Mouse (Mus musculus) cortical plate, adult 2 months (tissue): ENCODE results near the gene Sgms1. TPM values are rescaled to one million over a fixed set of nuclear protein-coding genes. Genes with fewer than 3 reads are reported as not detected.

Experiments
- H3K27ac ChIP-seq: fragments of 200-500 bp; 2 replicates; pipeline ENCODE4 v1.5.1; 2012; ENCODE audit warnings: low read length, control low read depth, inconsistent platforms; ENCODE audit not compliant: insufficient read depth
- H3K4me1 ChIP-seq: fragments of 200-500 bp; 2 replicates; pipeline ENCODE4 v1.6.1; 2011; ENCODE audit warnings: low read length; ENCODE audit not compliant: control insufficient read depth, insufficient read depth
- H3K4me3 ChIP-seq: fragments of 200-500 bp; 2 replicates; pipeline ENCODE4 v1.5.1; 2011; ENCODE audit warnings: mild to moderate bottlenecking, low read length, control low read depth; ENCODE audit not compliant: insufficient read depth
- CTCF ChIP-seq: fragments of 200-500 bp; IDR thresholded peaks from 2 replicates; pipeline ENCODE4 v1.5.1; 2011; ENCODE audit warnings: mild to moderate bottlenecking, control low read depth, low read length; ENCODE audit not compliant: insufficient read depth; ENCODE audit errors: extremely low read depth
- POLR2A ChIP-seq: fragments of 200-500 bp; IDR thresholded peaks from 2 replicates; pipeline ENCODE4 v1.6.1; 2011; ENCODE audit warnings: mild to moderate bottlenecking, low read length, control low read depth; ENCODE audit not compliant: insufficient read depth; ENCODE audit errors: extremely low read depth
- polyA plus RNA-seq: library from polyadenylated mRNA; depleted of rRNA; stranded (reverse); fragments of >200 nt; gene quantifications from 2 replicates; pipeline ENCODE4 v1.2.3, GENCODE M21; 2012

The Sgms1 gene
- polyA plus RNA-seq, 1 experiment, result 34.3 TPM

GRCm38 (mm10) chr19:32396303-32396702 is 6.8 kb upstream of the Sgms1 start:
- H3K4me1 ChIP-seq, result no peaks in the 10 kb centered on the region
- TF ChIP-seq POLR2A, result no peak
- TF ChIP-seq CTCF, result no peak
- H3K4me3 ChIP-seq, result no peak overlapping the region
- H3K27ac ChIP-seq, result no peak overlapping the region

GRCm38 (mm10) chr19:32394825-32395224 is 5.3 kb upstream of the Sgms1 start:
- Histone ChIP-seq H3K27ac (no peak overlapping the region), H3K4me3 (no peak overlapping the region), H3K4me1 (no peaks in the 10 kb centered on the region; the same call in 1 of the 2 replicates)
- TF ChIP-seq CTCF (no peak), POLR2A (no peak)

- TF ChIP-seq POLR2A (no peak), CTCF (no peak)
- Histone ChIP-seq H3K27ac (no peak overlapping the region), H3K4me1 (no peaks in the 10 kb centered on the region; the same call in 1 of the 2 replicates), H3K4me3 (no peak overlapping the region)
Observed at GRCm38 (mm10) chr19:32393758-32394450, 4.4 kb upstream of the Sgms1 start.

- Histone ChIP-seq H3K4me3 (no peak overlapping the region), H3K4me1 (no peaks in the 10 kb centered on the region; the same call in 1 of the 2 replicates), H3K27ac (no peak overlapping the region)
- TF ChIP-seq CTCF (no peak), POLR2A (no peak)
Observed at GRCm38 (mm10) chr19:32393092-32393745, 3.7 kb upstream of the Sgms1 start.

GRCm38 (mm10) chr19:32391441-32391840 is 1.9 kb upstream of the Sgms1 start:
- H3K4me3 ChIP-seq, result no peak overlapping the region
- H3K27ac ChIP-seq, result no peak overlapping the region
- TF ChIP-seq POLR2A (no peak), CTCF (no peak)
- no peaks in the 10 kb centered on the region; the same call in 1 of the 2 replicates for H3K4me1 ChIP-seq

GRCm38 (mm10) chr19:32390116-32390515 is 602 bp upstream of the Sgms1 start:
- H3K4me3 ChIP-seq, result peak overlapping the region; percentile 97
- peaks cover 2% of the 10 kb centered on the region; the same call in 1 of the 2 replicates for H3K4me1 ChIP-seq
- H3K27ac ChIP-seq, result peak overlapping the region; percentile 99; the same call in 1 of the 2 replicates
- TF ChIP-seq CTCF, result no peak
- no peak for TF ChIP-seq POLR2A

GRCm38 (mm10) chr19:32388191-32388921 is 1.2 kb downstream of the Sgms1 start:
- H3K4me3 ChIP-seq, result peak overlapping the region; percentile 97
- H3K27ac ChIP-seq, result peak overlapping the region; percentile 95
- TF ChIP-seq POLR2A (peak; percentile 26; the same call in 1 of the 2 replicates), CTCF (no peak)
- H3K4me1 ChIP-seq, result peaks cover 2% of the 10 kb centered on the region; the same call in 1 of the 2 replicates

GRCm38 (mm10) chr19:32387403-32388190 is 1.9 kb downstream of the Sgms1 start:
- TF ChIP-seq POLR2A (no peak), CTCF (no peak)
- Histone ChIP-seq H3K4me3 (peak overlapping the region; percentile 97), H3K4me1 (peaks cover 2% of the 10 kb centered on the region; the same call in 1 of the 2 replicates), H3K27ac (peak overlapping the region; percentile 93)
